Mouse (Mus musculus): ENCODE results near the gene Cd83.

Cd83 gene

DNA sequence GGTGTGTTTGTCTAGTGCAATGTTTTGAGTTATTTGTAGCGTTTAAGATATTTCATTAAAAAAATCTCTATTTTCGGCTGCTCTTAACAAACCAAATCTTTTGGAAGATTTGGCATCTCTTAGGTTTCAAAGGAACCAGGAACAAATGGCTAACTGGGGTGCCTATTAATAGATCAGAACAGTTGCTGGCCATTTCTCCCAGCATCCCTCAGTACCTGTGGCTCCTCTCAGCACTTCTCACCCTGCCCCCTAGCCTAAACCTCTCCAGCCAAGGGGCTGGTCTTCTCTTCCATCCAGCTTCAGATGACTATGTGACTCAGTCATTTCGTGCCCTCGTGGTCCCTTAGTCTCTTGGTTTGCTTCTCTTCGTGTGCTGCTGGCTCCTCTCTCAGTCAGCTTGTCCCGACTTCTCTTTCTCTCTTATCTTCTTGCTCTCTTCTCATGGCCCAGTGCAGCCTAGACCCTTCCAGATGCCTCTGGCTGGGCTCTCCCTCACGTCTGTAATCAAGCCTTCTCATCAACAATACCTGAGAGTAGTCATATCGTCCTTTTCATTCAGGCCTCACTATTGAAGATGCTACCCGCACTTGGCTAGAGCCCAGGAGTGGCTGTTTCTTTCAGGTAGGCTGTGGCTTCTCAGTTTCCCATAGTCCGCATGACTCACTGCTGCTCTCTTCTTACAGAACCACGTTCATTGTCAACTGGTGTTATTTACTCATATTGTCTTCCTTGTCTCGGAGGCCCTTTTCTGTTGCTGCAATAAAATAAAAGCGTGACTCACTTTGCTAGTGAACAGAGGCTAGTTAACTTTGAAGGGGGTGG is 9.8 kb upstream of the Cd83 start:
- DNase-seq (ENCODE audit: low spot score in 2 of 2): peak; percentile 72 to 83

- no peak for DNase-seq (ENCODE audit: low spot score in 2 of 2)
These were observed 9.2 kb upstream of the Cd83 start for GRCm38 (mm10) chr13:43775427-43775733.

DNA sequence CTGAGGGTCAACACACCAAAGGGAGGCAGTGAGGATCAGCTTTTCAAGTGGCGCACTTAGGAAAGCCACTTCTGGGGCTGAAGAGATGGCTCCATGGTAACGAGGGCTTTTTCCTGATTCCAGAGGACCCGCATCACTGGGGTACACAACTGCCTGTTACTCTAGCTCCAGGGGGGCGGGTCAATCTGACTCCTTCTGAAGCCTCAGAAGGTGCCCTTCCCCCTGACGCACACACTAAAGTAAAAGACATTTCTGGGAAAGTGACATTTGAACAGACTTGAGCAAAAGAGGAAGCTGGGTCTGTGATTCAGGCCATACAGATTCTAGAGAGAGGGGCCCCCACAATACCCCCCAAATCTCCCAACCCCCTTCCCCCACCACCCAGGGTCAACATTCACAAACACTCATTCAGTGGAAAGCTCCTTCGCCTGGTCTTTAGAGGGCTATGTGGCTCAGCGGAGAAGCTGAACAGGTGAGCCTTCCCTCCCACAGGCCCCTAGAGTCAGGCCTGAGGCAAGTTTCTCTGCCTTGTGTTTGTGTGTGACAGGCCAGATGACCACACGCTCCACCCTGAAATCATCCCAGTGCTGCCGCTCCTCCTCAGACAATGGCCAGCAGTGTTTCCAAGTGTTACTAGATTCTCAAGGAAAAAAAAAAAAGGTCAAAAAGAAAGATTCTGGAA is 7.1 kb upstream of the Cd83 start:
- no peak for DNase-seq (ENCODE audit: low spot score in 2 of 2)

DNA sequence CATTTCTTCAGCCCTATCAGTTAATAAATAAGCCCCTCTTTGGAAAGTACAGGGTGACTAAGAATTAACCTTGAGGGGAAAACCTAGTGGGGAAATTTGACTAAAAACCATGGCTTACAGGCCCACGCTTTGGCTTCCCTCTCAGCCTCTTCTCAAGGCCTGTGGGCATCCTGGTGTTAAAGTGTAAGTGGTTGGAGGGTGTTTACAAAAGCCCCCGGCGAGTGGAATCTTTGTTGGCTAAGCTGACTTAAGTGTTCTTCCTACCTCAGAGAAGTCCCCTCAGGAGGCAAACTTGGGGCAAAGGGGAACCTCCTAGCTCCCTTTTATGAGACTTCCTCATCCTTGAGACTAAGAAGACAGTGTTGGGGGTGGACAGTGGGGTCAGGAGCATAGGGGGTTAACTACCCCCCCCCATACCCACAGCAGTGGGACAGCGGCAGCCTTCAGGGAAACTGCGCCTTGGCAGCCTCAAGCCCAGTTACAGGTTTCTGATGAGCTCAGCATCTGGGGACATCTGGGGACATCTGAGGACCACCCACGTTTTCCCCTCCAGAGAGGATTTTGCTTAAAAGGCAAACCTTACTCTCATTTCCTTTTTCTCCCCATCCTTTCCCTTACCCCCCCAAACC is 6.4 kb upstream of the Cd83 start:
- peak in 1 of 2 experiments; percentile 34 for DNase-seq (ENCODE audit: low spot score in 2 of 2)

GRCm38 (mm10) chr13:43778971-43779370 is 5.6 kb upstream of the Cd83 start:
- DNase-seq (ENCODE audit: low spot score in 2 of 2): no peak

- DNase-seq (ENCODE audit: low spot score in 2 of 2): no peak
These were observed 4.5 kb upstream of the Cd83 start for GRCm38 (mm10) chr13:43780071-43780470.

DNA sequence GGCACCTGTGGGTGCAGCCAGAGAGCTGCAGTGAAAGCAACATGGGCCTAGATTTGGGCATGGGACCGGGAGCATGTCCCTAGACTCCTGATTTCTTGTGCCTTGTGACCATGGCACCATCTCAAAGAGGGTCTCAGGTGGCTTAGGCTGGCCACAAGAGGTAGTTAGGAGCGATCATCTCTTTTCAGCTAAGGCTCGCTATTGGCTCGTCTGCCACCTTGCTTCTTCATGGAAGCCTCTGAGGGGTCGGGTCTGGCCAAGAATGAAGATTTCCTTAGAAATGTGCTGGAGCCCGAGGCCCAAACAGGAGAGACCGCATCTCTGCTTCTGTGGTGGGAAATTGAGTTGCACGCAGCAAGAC is 1.1 kb downstream of the Cd83 start:
- no peak for DNase-seq (ENCODE audit: low spot score in 2 of 2)

DNA sequence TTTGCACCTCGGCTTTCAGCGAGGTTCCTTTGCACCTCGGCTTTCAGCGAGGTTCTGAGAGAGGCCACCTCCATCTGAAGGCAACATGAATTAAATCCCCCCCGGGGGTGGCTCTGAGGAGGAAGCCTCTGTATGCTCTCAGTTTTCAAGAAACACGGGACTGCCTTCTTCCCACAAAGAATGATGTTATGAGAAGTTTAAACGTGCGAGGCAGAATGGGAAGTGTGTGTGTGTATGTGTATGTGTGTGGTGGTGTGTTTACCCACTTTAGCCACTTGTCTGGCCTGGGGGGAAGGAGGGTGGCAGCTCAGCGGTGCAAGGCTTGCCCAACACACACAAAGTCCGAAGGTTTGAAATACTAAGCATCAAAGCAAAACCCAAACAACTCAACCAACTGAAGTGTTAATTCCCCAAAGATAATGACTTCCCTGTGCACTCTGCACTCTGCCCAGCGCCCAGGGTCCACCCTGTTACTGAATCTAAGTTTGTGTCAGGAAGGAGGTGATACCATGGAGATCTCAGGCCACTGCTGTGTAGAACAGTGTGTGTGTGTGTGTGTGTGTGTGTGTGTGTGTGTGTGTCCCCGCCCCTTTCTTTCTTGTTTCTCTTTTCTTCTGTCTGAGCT is 1.7 kb downstream of the Cd83 start:
- peak in 1 of 2 experiments; percentile 55 for DNase-seq (ENCODE audit: low spot score in 2 of 2)

DNA sequence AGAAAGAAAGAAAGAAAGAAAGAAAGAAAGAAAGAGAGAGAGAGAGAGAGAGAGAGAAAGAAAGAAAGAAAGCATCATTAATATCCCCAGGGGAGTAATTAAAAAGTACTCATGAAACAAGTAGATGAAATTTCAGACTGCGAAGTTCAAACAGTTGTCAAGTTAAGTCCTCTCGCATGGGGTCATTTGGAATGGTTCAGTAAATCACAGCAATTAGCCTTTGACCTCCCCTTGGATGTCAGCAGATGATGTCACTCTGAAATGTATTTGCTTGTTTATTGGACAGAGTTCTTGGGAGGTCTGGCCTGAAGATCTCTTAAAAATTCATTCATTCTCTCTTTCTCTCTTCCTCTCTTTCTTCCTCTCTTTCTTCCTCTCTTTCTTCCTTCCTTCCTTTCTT is 2.7 kb downstream of the Cd83 start:
- DNase-seq (ENCODE audit: low spot score in 2 of 2): no peak

GRCm38 (mm10) chr13:43788071-43788470 is 3.5 kb downstream of the Cd83 start:
- no peak for DNase-seq (ENCODE audit: low spot score in 2 of 2)

GRCm38 (mm10) chr13:43788983-43789645 is 4.5 kb downstream of the Cd83 start:
- peak; percentile 62 to 87 for DNase-seq (ENCODE audit: low spot score in 2 of 2)

DNA sequence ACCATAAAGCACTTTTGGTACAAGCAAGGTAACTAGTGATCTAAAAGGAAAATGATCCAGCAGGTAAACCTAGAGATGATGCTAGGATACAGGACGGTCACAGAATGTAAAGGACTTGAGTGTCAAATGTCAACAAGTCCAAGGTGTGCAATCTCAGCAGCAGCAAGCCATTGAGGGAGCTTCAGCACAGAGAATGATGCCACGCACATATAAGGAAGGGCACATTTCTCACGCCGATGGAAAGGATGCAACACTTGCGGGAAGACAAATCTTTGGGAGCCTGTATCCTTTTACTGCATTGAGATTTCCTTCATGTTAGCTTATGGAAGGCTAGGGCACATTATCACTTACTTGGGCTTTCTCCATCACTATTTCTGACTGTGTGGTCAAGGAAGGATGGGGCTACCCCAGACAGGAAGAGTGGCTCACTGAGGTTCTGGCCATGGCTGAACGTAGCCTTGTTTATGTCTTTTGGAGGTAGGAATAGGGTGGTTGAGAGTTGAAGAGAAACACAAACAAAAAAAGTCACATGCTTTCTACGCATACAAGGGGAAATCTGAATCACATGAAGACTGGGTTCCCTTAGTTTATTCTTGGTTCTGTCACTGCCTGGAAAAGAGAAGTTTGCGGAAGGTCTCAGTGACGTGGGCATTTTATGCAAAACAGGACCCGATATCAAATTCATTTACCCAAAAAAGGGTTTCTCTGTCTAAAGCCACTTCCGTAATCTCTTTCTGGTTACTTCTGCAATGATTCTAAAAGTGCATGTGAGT is 5.8 kb downstream of the Cd83 start:
- peak in 1 of 2 experiments; percentile 66 for DNase-seq (ENCODE audit: low spot score in 2 of 2)

DNA sequence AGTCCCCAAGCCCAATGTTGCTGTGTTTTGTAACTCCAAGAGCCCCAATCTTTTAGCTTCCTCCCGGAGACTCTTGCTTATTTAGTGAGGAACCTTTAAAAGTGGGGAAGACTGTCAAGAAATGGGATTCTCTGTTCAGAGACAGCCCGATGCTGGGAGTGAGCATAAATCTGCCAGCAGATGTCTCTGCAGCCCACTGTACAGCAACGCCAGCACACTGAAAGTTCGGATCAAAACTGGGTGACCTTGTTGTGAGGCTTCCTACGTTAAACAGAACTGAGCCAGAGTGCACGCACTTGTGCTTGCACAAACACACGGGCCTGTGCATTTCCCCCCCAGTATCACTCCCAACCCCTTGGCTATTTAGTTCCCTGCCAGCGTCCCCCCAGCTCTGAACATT is 10.8 kb downstream of the Cd83 start:
- DNase-seq (ENCODE audit: low spot score in 2 of 2): no peak

DNA sequence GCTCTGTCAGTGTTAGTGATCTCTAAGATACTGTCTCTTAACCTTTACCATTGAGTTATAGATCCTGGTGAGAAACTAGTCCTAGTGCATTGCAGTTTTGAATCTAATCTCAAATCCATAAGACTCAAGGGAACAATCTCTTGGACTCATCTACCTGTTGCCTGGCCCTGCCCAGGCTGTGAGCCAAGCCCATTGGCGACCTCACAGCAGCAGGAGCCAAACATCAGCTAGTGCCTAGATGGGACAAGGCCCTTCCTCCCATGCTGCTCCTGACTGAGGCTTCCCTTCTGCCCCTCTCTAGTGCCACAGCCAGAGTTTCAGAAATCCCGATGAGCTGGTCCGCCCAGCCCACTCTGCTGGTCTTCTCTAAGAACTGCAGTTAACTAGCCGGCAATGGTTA is 14.1 kb downstream of the Cd83 start:
- no peak for DNase-seq (ENCODE audit: low spot score in 2 of 2)

DNA sequence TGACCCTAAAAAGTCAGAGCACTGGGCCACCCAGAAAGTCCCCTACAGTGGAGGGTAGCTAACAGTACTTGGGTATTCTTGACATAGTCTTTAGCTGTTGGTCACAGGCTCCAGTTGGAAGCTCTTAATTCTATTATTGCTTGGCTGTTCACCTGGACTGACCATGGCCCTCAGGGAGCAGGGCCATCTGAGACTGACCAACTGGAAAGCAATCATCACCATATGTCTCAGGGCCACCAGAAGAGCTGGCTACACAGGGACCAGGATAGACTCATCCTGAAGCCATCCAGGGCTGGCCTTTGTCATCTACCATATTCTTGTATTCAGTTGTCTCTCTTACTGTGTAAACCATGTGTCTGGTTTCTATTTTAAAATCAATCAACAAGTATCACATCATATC is 15.6 kb downstream of the Cd83 start:
- DNase-seq (ENCODE audit: low spot score in 2 of 2): no peak

DNA sequence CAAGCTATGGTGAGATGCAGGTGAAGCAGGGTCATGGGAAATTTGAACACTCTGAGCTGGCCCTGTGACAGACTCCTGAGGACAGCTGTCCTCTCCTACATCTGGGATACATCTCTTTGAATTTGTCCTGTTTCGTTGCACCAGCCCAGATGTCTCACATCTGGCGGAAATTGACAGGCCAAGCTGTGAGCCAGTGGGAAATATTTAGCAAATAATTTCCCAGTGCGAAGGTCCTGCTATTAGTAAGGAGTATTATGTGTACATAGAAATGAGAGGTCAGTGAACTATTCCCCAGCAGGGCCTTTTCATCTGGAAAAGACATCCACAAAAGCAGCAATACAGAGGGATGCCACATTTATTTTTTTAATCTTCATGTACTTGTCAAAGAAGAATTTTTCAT is 17.4 kb downstream of the Cd83 start:
- DNase-seq (ENCODE audit: low spot score in 2 of 2): no peak

DNA sequence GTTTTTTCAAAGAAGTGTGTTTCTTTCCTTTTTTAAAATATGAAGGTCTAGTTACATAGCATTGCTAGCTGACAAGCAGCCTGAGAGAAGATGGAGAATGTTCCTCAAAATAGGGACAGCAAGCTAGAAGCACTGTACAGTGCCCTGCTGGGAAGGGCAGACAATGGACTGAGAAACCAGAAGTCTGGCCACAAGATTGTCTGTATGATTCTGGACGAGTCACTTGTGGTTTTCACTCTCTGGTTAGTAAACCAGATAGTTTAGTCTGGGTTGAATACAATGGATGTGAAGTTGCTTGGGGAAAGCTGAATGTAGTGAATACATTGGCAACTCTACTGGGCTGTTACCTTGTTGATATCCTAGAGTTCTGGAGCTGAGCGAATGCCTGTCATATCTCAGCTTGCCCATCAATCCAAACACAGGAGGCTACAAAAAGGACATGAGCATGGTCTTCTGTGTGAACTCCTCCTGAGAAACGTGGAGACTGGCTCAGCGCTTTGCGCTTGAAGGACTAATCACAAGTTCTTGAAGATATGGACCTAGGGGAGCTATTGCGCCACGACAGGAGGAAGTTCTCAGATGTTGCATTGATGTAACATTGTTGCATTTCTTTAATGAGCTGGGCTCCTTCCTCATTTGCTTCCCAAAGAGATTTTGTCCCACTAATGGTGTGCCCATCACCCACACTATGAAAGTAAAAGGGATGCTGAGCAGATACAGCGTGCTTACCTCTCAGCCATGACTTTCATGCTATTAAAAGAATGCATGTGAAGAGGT is 18.0 kb downstream of the Cd83 start:
- DNase-seq (ENCODE audit: low spot score in 2 of 2): no peak

- no peak for DNase-seq (ENCODE audit: low spot score in 2 of 2)
These were observed 20.1 kb downstream of the Cd83 start for GRCm38 (mm10) chr13:43804648-43805047.

DNA sequence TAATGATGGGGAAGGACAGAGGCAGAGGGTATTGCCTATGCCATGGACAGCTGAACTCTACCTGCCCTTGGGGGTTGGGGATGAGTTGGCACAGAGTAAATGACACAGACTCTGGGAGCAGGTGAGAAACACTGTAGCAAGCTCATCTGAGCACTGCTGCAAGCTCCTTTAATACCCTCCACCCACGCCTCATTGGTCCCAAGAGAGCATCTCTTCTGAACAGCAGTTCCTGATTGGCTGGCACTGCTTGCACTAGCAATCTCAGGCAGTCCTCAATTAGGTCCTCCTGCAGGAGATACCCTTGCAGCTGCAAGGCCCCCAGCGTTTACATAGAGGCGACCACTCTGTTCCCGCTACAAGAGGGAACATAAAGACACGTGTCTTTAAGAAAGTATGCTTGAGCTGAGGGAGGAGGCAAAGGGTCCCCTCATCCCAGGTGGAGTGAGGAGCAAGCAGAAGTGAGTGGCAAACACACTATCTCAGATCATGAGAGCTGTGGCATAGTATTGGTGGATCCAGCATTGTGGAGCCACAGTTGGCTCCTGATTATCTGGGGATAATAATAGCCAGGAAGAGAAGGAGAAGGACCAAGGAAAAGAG is 20.7 kb downstream of the Cd83 start:
- DNase-seq (ENCODE audit: low spot score in 2 of 2): no peak
